Mouse (Mus musculus) ES-E14 (cell line): ENCODE data around the gene Srd5a2. TPM values are rescaled to one million over a fixed set of nuclear protein-coding genes. Genes with fewer than 3 reads are reported as not detected.

ENCODE experiments used
- DNase-seq: peaks from one replicate; pipeline ENCODE4 v3.0.0-alpha.2; 2013; ENCODE audit warnings: low read depth, low spot score
- H3K27ac ChIP-seq: 2 replicates; pipeline ENCODE4 v1.5.1; 2012; ENCODE audit warnings: low read depth, mild to moderate bottlenecking, low read length, moderate library complexity, mixed read lengths; ENCODE audit not compliant: poor library complexity, insufficient read depth, severe bottlenecking
- H3K36me3 ChIP-seq: 2 replicates; pipeline ENCODE4 v1.6.1; 2012; ENCODE audit warnings: mild to moderate bottlenecking, low read length, moderate library complexity, mixed read lengths; ENCODE audit not compliant: control insufficient read depth, poor library complexity, insufficient read depth, severe bottlenecking
- H3K4me1 ChIP-seq, 2 experiments: fragments of 150-350 bp in 1 of 2; sonication (generic) in 1 of 2; 2 replicates each; pipeline ENCODE4 v1.6.1; 2012; ENCODE audit warnings: low read length in 2 of 2, mild to moderate bottlenecking in 1 of 2, mixed read lengths in 1 of 2; ENCODE audit not compliant: control insufficient read depth in 2 of 2, insufficient read depth in 2 of 2, poor library complexity in 1 of 2
- H3K4me3 ChIP-seq, 2 experiments: fragments of 150-350 bp in 1 of 2; sonication (generic) in 1 of 2; 2 replicates each; pipeline ENCODE4 v1.5.1; 2012; ENCODE audit warnings: low read length in 2 of 2, low read depth in 1 of 2, mild to moderate bottlenecking in 1 of 2, mixed read lengths in 1 of 2; ENCODE audit not compliant: insufficient read depth in 1 of 2, poor library complexity in 1 of 2, severe bottlenecking in 1 of 2
- H3K9ac ChIP-seq: 2 replicates; pipeline ENCODE4 v1.6.1; 2012; ENCODE audit warnings: low read depth, mild to moderate bottlenecking, low read length, mixed read lengths; ENCODE audit not compliant: poor library complexity, insufficient read depth, severe bottlenecking
- H3K9me3 ChIP-seq: fragments of 150-350 bp; sonication (generic); 2 replicates; pipeline ENCODE4 v1.6.1; 2012; ENCODE audit warnings: low read depth, mild to moderate bottlenecking, low read length; ENCODE audit not compliant: control insufficient read depth, insufficient read depth
- CHD2 ChIP-seq: IDR thresholded peaks from 2 replicates; pipeline ENCODE4 v1.6.1; 2014; ENCODE audit warnings: mild to moderate bottlenecking, low read depth, low read length, inconsistent platforms
- HCFC1 ChIP-seq: IDR thresholded peaks from 2 replicates; pipeline ENCODE4 v1.6.1; 2012; ENCODE audit warnings: low read length, inconsistent platforms, borderline replicate concordance; ENCODE audit not compliant: insufficient read depth
- MAFK ChIP-seq: IDR thresholded peaks from 2 replicates; pipeline ENCODE4 v1.6.1; 2014; ENCODE audit warnings: mild to moderate bottlenecking, low read depth, low read length, inconsistent platforms; ENCODE audit not compliant: insufficient read depth
- ZC3H11A ChIP-seq: IDR thresholded peaks from 2 replicates; pipeline ENCODE4 v1.6.1; 2012; ENCODE audit warnings: low read depth, mild to moderate bottlenecking, inconsistent platforms, low read length, borderline replicate concordance
- ZNF384 ChIP-seq: IDR thresholded peaks from 2 replicates; pipeline ENCODE4 v1.6.1; 2012; ENCODE audit warnings: low read depth, low read length, inconsistent platforms
- in situ Hi-C, 2 experiments: fragments of 600-800 bp; cut with MboI; formaldehyde crosslinking; loops; one replicate each; pipeline ENCODE4 v1.15.1; 2025; ENCODE audit warnings: low sequenced_read_pairs in 2 of 2, inconsistent platforms in 1 of 2; ENCODE audit not compliant: unreplicated experiment in 2 of 2
- total RNA-seq: library from RNA; depleted of rRNA; stranded (reverse); fragments of 300-350 nt; gene quantifications from 2 replicates; pipeline ENCODE4 v1.2.3, GENCODE M21; 2012

The Srd5a2 gene
- total RNA-seq, 1 experiment = 0.22 TPM

DNA sequence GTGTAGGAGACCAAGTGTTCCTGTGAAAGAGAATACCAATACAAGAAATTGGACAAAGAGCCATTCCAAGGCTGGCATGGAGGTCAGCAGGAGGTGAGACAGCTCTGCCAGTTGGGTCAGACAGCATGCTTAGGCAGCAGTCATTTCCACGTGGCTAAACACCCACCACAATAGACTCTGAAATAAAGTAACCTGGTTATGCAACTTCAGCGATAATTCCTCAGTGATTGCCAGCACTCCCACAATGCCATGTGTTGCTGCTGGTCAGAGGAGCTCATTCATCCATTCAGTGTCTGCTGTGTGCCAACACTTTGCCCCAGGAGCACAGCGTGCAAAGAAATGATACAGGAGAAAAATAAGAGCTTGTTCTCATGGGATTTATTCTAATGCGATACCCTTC, 4.0 kb downstream of the Srd5a2 start:
- in situ Hi-C loops = no loop called here
- no peak for DNase-seq
- no peak for TF ChIP-seq HCFC1

DNA sequence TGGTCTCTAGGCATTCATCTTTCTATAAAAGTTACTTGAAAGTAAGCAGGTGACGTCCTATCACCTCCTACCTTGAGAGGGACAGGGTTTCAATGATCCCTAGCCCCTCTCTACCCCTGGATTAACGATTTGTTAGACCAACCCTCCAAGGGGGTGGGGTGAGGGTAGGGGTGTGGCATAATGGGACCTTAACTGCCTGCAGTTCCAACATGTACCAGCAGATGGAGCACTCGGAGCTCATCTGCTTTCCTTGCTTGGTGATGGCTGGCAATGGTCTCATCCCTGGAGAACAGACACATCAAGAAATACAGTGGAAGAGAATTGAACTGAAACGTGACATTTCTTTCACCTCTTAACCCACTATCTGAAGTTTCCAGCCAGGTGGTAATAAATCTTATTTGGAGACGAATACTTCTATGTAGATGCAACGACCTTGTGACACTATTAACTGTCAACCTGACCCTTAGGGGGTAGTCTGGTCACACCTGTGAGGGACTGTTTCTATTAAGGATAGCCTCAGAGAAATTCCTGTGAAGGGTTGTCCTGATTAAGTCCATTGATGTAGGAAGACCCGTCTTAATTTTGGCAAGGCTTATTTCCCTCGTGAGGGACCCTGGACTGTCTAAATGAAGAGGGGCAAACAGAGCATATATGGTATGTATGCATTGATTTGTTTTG, 27.1 kb downstream of the Srd5a2 start:
- no peak for TF ChIP-seq ZNF384
- peak; percentile 68 for TF ChIP-seq ZC3H11A
- Histone ChIP-seq H3K36me3 (no peaks in the 10 kb centered on the region), H3K9ac (no peak overlapping the region), H3K27ac (no peak overlapping the region), H3K4me1 (no peaks in the 10 kb centered on the region), H3K9me3 (no peaks in the 10 kb centered on the region), H3K4me3 (no peak overlapping the region)
- in situ Hi-C loops = no loop called here
- DNase-seq = peak; percentile 90

More for the DNA sequence above, 4.0 kb downstream of the Srd5a2 start:
- Histone ChIP-seq H3K9me3 (no peaks in the 10 kb centered on the region), H3K4me3 (no peak overlapping the region), H3K4me1 (peaks cover 0 to 2% of the 10 kb centered on the region in 2 experiments; a peak in 1 of 4 replicates), H3K36me3 (no peaks in the 10 kb centered on the region), H3K27ac (no peak overlapping the region), H3K9ac (no peak overlapping the region)

DNA sequence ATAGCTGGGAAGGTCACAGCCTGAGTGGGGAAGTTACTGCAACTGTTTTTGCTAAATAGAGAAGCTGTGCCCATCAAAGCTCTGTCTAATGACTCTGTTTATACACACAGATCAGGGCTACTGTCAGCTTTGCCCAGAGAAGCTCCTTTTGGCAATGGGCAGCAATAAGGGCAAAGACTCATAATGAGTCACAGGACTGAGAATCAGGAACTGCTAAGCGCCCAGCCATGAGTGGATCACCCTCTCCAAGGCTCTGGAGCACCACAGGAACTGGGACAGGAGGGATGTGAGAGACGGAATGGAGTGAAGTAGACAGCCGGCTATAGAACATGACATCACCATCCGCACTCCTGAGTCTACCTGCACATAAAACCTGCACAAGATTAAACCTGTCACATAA, 29.4 kb downstream of the Srd5a2 start:
- Histone ChIP-seq H3K36me3 (no peaks in the 10 kb centered on the region), H3K9me3 (no peaks in the 10 kb centered on the region), H3K9ac (no peak overlapping the region), H3K4me1 (no peaks in the 10 kb centered on the region), H3K4me3 (no peak overlapping the region), H3K27ac (no peak overlapping the region)
- in situ Hi-C loops = no loop called here
- TF ChIP-seq HCFC1 = no peak
- TF ChIP-seq ZNF384 = no peak
- no peak for TF ChIP-seq CHD2
- no peak for TF ChIP-seq MAFK
- TF ChIP-seq ZC3H11A = no peak
- no peak for DNase-seq

DNA sequence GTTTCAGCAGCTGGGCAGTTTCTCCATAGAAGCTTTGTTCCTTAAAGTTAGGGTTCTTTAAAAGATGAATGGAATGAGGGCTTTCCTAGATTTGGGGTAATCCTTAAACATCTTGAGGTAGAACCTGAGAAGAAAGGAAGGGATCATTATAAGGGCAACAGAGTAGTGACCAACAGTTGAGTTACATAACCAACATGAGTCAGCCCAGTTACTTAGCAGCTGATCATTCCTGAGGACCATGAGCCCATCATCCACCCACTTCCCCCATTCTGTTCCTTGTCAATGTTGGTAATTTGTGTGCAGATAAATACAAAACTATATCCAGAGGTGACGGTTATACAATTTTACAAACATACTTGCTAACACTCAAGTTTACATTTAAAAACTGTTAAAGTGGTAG, 30.1 kb downstream of the Srd5a2 start:
- Histone ChIP-seq H3K4me3 (no peak overlapping the region), H3K9me3 (no peaks in the 10 kb centered on the region), H3K27ac (no peak overlapping the region), H3K9ac (no peak overlapping the region), H3K36me3 (no peaks in the 10 kb centered on the region), H3K4me1 (no peaks in the 10 kb centered on the region)
- TF ChIP-seq HCFC1 = no peak
- TF ChIP-seq CHD2 = no peak
- no peak for TF ChIP-seq ZNF384
- no peak for TF ChIP-seq MAFK
- TF ChIP-seq ZC3H11A = no peak
- DNase-seq = no peak
- in situ Hi-C loops = no loop called here

DNA sequence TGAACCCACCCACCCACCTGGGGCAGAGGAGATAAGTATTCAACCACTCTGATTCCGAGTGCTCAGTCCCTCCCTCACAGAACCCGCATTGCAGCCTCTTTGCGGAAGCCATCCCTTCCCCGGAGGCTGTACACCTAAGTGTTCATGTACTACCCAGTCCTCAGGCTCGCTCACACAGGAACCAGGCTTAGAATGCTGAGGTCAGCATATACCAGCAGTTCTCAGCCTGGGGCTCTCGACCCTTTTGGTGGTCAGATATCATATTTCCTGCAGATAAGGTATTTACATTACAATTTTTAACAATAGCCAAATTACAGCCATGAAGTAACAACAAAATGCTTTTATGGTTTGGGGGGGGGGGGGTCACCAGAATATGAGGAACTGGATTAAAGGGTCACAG, 32.6 kb downstream of the Srd5a2 start:
- H3K4me1 ChIP-seq = no peaks in the 10 kb centered on the region
- no peaks in the 10 kb centered on the region for H3K36me3 ChIP-seq
- DNase-seq = no peak
- no peaks in the 10 kb centered on the region for H3K9me3 ChIP-seq
- H3K4me3 ChIP-seq = no peak overlapping the region
- H3K27ac ChIP-seq = no peak overlapping the region
- H3K9ac ChIP-seq = no peak overlapping the region
- TF ChIP-seq CHD2 (no peak), MAFK (peak; percentile 87)
- in situ Hi-C loops = no loop called here
